Mouse (Mus musculus) lung, embryonic 15.5 days (tissue): Measurements from ENCODE around the gene Nmrk1. TPM values are rescaled to one million over a fixed set of nuclear protein-coding genes. Genes with fewer than 3 reads are reported as not detected.

Experiments used
- ATAC-seq: fragments of 200-750 bp; cut with Nextera tagmentation; 2 replicates; pipeline ENCODE4 v1.8.0; 2017; ENCODE audit warnings: moderate number of reproducible peaks, borderline replicate concordance; ENCODE audit not compliant: low FRiP score, low TSS enrichment; ENCODE audit errors: extremely low read depth
- H3K27ac ChIP-seq: fragments of 300-500 bp; sonication (generic); 2 replicates; pipeline ENCODE4 v1.5.1; 2015; ENCODE audit warnings: moderate library complexity, mild to moderate bottlenecking, inconsistent platforms
- H3K27me3 ChIP-seq: fragments of 300-500 bp; sonication (generic); 2 replicates; pipeline ENCODE4 v1.6.1; 2015; ENCODE audit warnings: inconsistent platforms
- H3K36me3 ChIP-seq: fragments of 300-500 bp; sonication (generic); 2 replicates; pipeline ENCODE4 v1.6.1; 2015; ENCODE audit warnings: inconsistent platforms
- H3K4me1 ChIP-seq: fragments of 300-500 bp; sonication (generic); 2 replicates; pipeline ENCODE4 v1.6.1; 2015; ENCODE audit warnings: inconsistent platforms
- H3K4me2 ChIP-seq: fragments of 300-500 bp; sonication (generic); 2 replicates; pipeline ENCODE4 v1.6.1; 2015; ENCODE audit warnings: inconsistent platforms, mild to moderate bottlenecking, moderate library complexity
- H3K4me3 ChIP-seq: fragments of 300-500 bp; sonication (generic); 2 replicates; pipeline ENCODE4 v1.5.1; 2015; ENCODE audit warnings: mild to moderate bottlenecking, inconsistent platforms
- H3K9ac ChIP-seq: fragments of 300-500 bp; sonication (generic); 2 replicates; pipeline ENCODE4 v1.6.1; 2015; ENCODE audit warnings: inconsistent platforms
- H3K9me3 ChIP-seq: fragments of 300-500 bp; sonication (generic); 2 replicates; pipeline ENCODE4 v1.6.1; 2016; ENCODE audit warnings: inconsistent platforms
- WGBS: fragments of 180-500 bp; shearing (Covaris S2); methylation state at CpG from one replicate; pipeline ENCODE4 v1.1.7; 2015; 5-methylcytosine and 5-hydroxymethylcytosine counted together
- polyA plus RNA-seq: library from polyadenylated mRNA; unstranded; fragments of >200 nt; fragmentation: Nextera tagmentation; extraction: Ambion mirVana; gene quantifications from 2 replicates; pipeline ENCODE4 v1.2.1, GENCODE M21; 2015

Gene Nmrk1
- polyA plus RNA-seq, 1 experiment from 2014 or later: 11.0 TPM

DNA sequence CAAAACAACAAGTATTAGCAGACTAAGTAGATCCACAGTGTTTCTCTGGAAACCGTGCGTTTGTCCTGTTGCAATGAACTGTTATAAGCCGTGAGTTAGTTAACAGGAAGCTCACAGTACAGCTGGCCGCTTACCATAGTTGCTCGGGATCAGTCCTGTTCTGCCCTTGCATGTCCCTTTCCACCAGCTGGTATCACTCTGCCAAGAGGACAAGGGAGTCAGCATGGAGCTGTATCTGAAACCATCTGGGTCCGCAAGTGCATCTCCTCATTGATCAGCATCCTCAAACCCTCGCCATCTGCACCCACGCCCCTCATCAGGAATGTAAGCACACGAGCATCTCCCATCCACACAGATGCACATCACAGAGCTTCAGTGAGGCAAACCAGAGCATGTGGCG is 38.0 kb upstream of the Nmrk1 start:
- H3K9ac ChIP-seq: no peak overlapping the region
- no peak overlapping the region for H3K27ac ChIP-seq
- H3K4me1 ChIP-seq: peaks cover 20% of the 10 kb centered on the region
- H3K27me3 ChIP-seq: no peaks in the 10 kb centered on the region
- no peaks in the 10 kb centered on the region for H3K9me3 ChIP-seq
- no peaks in the 10 kb centered on the region for H3K36me3 ChIP-seq
- H3K4me2 ChIP-seq: no peak overlapping the region
- WGBS: 68% methylated on average over 10 of the region's 10 CpGs
- H3K4me3 ChIP-seq: no peak overlapping the region
- ATAC-seq: no peak

DNA sequence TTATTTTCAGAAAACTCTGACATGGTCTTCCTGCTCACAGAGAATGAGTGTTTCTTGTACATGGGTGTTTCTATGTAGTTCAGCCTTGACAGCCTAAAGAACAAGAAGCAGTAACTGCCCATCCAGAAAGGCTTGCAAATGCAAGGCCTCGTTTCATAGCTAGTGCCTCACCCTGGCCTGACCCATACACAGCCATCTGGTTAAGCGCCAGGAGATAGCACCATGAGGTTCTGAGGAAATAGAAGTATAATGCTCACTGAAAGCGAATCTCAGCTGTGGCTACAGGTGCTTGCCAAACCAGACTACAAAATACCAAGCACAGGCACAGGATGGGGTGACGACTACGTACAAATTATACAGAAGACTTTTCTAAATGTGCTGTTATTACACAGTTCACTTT is 34.9 kb upstream of the Nmrk1 start:
- ATAC-seq: no peak
- H3K9me3 ChIP-seq: no peaks in the 10 kb centered on the region
- H3K4me1 ChIP-seq: peaks cover 3% of the 10 kb centered on the region; the same call in 1 of the 2 replicates
- no peak overlapping the region for H3K27ac ChIP-seq
- no peaks in the 10 kb centered on the region for H3K27me3 ChIP-seq
- H3K4me2 ChIP-seq: no peak overlapping the region
- 77% methylated on average over 5 of the region's 5 CpGs for WGBS
- no peaks in the 10 kb centered on the region for H3K36me3 ChIP-seq
- H3K9ac ChIP-seq: no peak overlapping the region
- H3K4me3 ChIP-seq: no peak overlapping the region

DNA sequence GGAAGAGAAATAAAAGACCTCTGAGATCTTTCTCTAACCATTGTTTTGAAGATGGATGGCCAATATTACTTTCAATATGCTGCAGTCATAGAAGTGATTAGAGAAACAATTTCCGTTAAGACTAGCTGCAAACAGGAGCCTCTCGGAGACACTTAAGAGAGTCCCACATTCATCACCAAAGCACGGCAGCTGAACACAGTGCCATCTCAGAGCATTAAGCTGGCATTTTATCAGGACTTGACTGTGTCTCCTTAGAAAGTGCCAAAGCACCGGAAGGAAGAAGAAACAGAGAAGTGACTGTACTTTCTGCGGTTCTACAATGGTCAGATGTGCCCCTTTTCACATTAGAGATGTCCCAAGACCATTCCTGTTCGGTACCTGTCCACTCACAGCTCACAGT is 34.0 kb upstream of the Nmrk1 start:
- peaks cover 6% of the 10 kb centered on the region; the same call in 1 of the 2 replicates for H3K36me3 ChIP-seq
- H3K4me2 ChIP-seq: no peak overlapping the region

DNA sequence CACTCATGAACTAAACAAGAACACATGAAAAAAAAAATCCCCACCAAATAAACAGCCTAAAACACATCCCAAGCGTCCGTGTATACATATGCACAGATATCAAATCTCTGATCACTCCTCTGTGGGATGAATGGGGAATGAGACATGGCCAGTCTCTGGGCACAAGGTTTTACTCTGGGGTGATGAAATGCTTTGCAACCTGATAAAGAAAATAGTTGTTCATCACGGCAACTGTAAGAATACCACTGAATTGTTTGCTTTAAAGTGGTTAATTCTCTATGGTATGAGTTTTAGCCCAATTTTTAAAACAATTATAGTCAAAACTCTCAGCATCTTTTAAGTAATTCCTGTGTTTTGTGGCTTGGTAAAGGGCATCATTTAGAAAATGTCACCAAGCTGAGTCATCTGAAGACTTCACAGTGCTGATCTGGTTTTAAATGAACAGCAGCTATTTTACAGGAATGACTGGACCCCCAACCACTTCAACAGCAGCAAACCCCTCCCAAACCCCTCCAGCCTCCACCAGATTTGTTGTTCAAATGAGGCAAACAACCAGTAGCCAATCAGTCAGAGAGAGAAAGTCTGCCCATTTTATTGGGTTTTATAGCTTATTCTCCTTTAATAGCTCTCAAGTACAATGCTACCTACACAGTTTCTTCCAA is 33.4 kb upstream of the Nmrk1 start:
- 81% methylated on average over 3 of the region's 3 CpGs for WGBS
- Histone ChIP-seq H3K4me1 (peaks cover 3% of the 10 kb centered on the region), H3K27ac (no peak overlapping the region), H3K4me2 (no peak overlapping the region), H3K9ac (no peak overlapping the region), H3K36me3 (peaks cover 6% of the 10 kb centered on the region; the same call in 1 of the 2 replicates), H3K27me3 (no peaks in the 10 kb centered on the region), H3K9me3 (no peaks in the 10 kb centered on the region), H3K4me3 (no peak overlapping the region)
- no peak for ATAC-seq

More for the DNA sequence above, 34.0 kb upstream of the Nmrk1 start:
- Histone ChIP-seq H3K27me3 (no peaks in the 10 kb centered on the region), H3K9ac (no peak overlapping the region), H3K27ac (no peak overlapping the region), H3K4me1 (no peaks in the 10 kb centered on the region; the same call in 1 of the 2 replicates), H3K9me3 (no peaks in the 10 kb centered on the region), H3K4me3 (no peak overlapping the region)
- 73% methylated on average over 6 of the region's 6 CpGs for WGBS
- ATAC-seq: no peak

DNA sequence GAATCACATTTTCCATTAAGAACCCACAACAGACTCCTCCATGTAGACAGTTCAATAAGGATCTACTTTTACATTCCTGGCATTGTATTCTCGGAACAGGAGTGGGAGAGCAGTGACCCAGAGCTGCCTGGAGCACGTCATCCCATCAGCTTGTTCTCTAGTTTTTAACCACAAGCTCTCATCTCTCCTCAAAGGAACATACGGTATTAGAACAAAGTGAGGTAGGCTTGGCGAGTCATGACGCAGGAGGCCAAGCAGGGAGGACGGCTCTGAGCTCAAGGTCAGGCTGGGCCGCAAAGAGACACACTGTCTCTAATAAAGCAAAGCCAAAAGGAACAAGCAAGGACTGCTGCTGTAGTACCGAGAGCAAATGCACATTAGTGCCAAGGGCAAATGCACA is 32.7 kb upstream of the Nmrk1 start:
- no peak overlapping the region for H3K4me2 ChIP-seq
- peaks cover 6% of the 10 kb centered on the region; the same call in 1 of the 2 replicates for H3K36me3 ChIP-seq

DNA sequence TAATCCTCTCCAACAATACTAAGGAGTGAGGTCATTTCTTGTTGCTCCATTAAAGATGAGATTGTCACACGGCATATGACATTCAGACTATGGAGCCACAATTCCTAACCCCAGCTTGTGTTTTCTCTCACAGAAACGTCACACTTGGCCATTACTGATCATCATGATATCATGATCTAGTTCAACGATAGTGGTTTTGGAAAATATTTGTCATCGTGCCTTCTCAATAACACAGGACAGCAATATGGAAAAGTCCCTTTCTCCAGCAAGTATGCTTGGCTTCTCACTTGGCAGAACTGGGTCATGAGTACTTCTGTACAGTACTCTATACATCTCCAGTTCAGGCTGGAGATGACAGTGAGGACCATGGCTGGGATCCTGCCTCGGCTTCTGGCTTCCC is 32.1 kb upstream of the Nmrk1 start:
- no peak overlapping the region for H3K9ac ChIP-seq

More for the DNA sequence above, 32.7 kb upstream of the Nmrk1 start:
- Histone ChIP-seq H3K27ac (no peak overlapping the region), H3K4me1 (peaks cover 3% of the 10 kb centered on the region), H3K27me3 (no peaks in the 10 kb centered on the region), H3K4me3 (no peak overlapping the region), H3K9ac (no peak overlapping the region), H3K9me3 (no peaks in the 10 kb centered on the region)
- no peak for ATAC-seq
- 68% methylated on average over 8 of the region's 8 CpGs for WGBS

DNA sequence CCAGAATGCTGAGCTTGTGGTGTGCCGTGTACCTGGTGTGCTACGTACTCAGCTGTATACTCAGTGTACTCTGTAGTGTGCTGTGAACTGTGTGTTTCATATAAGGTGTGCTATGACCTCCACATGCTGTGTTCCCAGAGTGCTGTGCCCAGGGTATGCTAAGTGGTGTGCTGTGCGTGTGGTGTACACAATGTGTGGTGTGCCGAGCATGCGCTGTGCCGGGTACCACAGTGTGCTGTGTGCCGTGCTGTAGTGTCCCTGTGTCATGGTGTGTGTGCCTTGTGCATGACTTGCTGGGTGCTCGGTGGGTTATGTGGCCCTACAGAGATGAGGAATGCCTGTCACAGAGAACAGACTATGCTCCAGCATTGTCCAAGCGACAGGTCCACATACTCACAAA is 31.1 kb upstream of the Nmrk1 start:
- Histone ChIP-seq H3K9me3 (no peaks in the 10 kb centered on the region), H3K36me3 (peaks cover 6% of the 10 kb centered on the region; the same call in 1 of the 2 replicates), H3K9ac (no peak overlapping the region), H3K4me3 (no peak overlapping the region), H3K27ac (no peak overlapping the region), H3K4me2 (no peak overlapping the region), H3K4me1 (peaks cover 3% of the 10 kb centered on the region), H3K27me3 (no peaks in the 10 kb centered on the region)
- WGBS: 96% methylated on average over 9 of the region's 9 CpGs
- ATAC-seq: no peak

More for the DNA sequence above, 32.1 kb upstream of the Nmrk1 start:
- Histone ChIP-seq H3K4me3 (no peak overlapping the region), H3K4me1 (peaks cover 3% of the 10 kb centered on the region), H3K27me3 (no peaks in the 10 kb centered on the region), H3K36me3 (peaks cover 6% of the 10 kb centered on the region; the same call in 1 of the 2 replicates), H3K4me2 (no peak overlapping the region), H3K27ac (no peak overlapping the region), H3K9me3 (no peaks in the 10 kb centered on the region)
- 89% methylated on average over 5 of the region's 5 CpGs for WGBS
- no peak for ATAC-seq

DNA sequence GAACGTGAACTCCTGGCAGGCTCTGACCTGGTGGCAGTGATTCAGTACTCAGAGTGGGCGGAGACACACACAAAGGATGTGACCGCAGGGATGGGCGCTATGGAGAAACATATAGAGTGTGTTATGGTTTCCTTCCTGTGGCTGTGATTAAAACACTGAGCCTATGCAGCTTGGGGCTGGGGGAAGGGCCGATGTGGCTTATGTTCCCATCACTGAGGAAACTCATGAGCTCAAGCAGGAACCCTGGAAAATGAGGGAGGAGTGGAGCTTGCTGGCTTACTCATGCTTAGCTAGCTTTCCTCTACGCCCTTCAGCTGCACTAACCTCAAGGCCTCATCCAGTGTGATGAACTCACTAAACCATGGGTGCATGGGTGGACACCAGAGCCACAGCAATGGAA is 28.7 kb upstream of the Nmrk1 start:
- Histone ChIP-seq H3K4me2 (no peak overlapping the region), H3K4me3 (no peak overlapping the region), H3K9me3 (no peaks in the 10 kb centered on the region), H3K27ac (no peak overlapping the region), H3K4me1 (peaks cover 3% of the 10 kb centered on the region), H3K9ac (no peak overlapping the region), H3K27me3 (no peaks in the 10 kb centered on the region), H3K36me3 (peaks cover 6% of the 10 kb centered on the region; the same call in 1 of the 2 replicates)
- ATAC-seq: 0 out of 2 replicates have a peak, but pooled peaks have one; percentile 36
- WGBS: 68% methylated on average over 6 of the region's 6 CpGs

DNA sequence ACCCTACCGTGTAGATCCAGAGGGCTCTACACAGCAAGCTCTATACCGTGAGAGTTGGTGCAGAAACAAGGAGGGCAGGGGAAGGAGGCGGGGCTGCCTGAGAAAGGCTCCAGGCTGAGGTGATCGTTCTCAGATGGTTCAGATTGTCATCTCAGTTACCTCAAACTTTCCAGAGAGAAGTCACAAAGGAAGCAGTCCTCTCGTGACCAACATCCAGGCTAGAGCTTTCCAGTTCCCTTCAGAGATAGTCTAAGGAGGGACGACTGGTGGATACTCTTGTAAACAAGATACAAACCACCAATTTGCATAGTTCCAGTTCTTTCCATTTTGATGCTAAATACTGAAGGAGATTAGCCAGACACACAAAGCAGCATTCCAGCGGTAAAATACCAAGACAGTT is 23.8 kb upstream of the Nmrk1 start:
- Histone ChIP-seq H3K9me3 (no peaks in the 10 kb centered on the region), H3K4me2 (no peak overlapping the region), H3K27me3 (no peaks in the 10 kb centered on the region), H3K36me3 (no peaks in the 10 kb centered on the region), H3K4me3 (no peak overlapping the region), H3K4me1 (peaks cover 3% of the 10 kb centered on the region; the same call in 1 of the 2 replicates), H3K9ac (no peak overlapping the region), H3K27ac (no peak overlapping the region)
- WGBS: 52% methylated on average over 7 of the region's 7 CpGs
- ATAC-seq: no peak

DNA sequence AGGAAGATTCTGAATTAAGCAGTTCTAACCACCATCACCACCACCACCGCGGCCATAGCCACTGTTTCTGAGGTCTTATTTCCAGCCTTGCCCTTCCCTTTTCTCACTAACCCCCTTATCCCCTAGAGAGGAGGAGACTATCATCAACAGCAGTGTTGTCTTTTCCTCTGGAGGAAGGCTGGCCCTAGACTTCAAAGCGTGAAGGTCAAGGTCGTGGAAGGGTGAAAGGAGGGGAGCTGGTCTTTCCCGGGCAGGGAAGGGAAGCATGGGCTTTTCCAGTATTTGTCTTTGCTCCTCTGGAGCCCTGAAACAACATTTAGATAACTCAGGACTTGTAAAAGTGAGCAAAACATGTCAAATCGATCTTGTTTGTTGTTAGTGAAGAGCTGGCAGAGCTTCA is 22.8 kb upstream of the Nmrk1 start:
- no peak overlapping the region for H3K4me3 ChIP-seq
- ATAC-seq: no peak
- H3K4me1 ChIP-seq: peaks cover 4% of the 10 kb centered on the region; the same call in 1 of the 2 replicates
- H3K27ac ChIP-seq: no peak overlapping the region
- no peaks in the 10 kb centered on the region for H3K9me3 ChIP-seq
- no peak overlapping the region for H3K9ac ChIP-seq
- 48% methylated on average over 6 of the region's 6 CpGs for WGBS
- H3K27me3 ChIP-seq: no peaks in the 10 kb centered on the region
- H3K4me2 ChIP-seq: no peak overlapping the region
- no peaks in the 10 kb centered on the region for H3K36me3 ChIP-seq

DNA sequence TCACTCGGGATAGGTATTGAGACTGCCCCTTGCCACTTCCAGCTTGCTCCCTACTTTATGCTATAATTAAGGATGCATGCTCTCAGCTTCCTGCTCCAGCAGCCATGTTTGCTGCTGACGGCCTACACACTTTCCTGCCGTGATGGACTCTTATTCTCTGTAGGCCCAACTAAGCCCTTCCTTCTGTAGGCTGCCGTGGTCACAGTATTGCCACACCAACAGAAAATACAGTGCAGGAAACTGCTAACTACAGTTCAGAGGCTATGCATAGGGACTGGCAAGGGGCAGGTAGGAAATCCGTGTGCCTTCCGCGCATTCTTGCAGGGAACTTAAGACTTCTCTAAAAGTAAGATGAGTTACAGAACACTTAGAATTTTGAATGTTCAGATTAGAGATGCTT is 17.4 kb upstream of the Nmrk1 start:
- H3K9ac ChIP-seq: no peak overlapping the region
- peaks cover 11% of the 10 kb centered on the region for H3K4me1 ChIP-seq
- no peak overlapping the region for H3K4me2 ChIP-seq
- H3K27ac ChIP-seq: no peak overlapping the region
- no peaks in the 10 kb centered on the region for H3K36me3 ChIP-seq
- 79% methylated on average over 7 of the region's 7 CpGs for WGBS
- no peak for ATAC-seq
- no peaks in the 10 kb centered on the region for H3K9me3 ChIP-seq
- H3K27me3 ChIP-seq: no peaks in the 10 kb centered on the region
- no peak overlapping the region for H3K4me3 ChIP-seq

DNA sequence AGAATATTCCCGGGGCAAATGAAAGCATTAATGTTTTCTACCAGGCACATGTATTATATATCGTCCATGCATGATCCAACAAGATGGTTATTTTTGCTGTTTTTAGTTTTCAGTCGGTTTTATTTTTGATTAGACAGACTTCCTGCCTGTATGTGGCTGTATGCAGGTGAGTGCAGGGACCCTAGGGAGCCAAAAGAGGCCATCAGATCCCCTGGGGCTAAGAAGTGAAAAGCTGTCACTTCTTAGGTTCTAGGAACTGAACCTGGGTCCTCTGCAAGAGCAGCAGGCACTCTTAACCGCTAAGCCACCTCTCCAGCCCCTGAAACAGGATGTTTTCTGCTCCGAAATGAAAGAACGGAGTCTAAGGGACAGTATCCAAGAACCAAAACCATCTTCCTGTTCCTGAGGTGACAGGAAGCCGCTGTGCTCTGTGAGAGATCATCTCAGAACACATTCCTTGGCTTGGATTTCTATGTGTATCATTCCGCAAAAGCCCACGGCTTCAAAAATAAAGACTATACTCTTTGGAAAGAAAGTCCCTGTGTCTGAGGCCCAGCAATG is 16.0 kb upstream of the Nmrk1 start:
- WGBS: 53% methylated on average over 9 of the region's 9 CpGs
- no peak overlapping the region for H3K4me3 ChIP-seq
- peak overlapping the region; percentile 63 for H3K27ac ChIP-seq
- H3K4me1 ChIP-seq: peaks cover 11% of the 10 kb centered on the region
- H3K9me3 ChIP-seq: no peaks in the 10 kb centered on the region
- H3K9ac ChIP-seq: no peak overlapping the region
- no peak for ATAC-seq
- H3K4me2 ChIP-seq: peak overlapping the region; percentile 11; the same call in 1 of the 2 replicates
- no peaks in the 10 kb centered on the region for H3K27me3 ChIP-seq
- H3K36me3 ChIP-seq: no peaks in the 10 kb centered on the region
